Mouse (Mus musculus) left cerebral cortex, postnatal 25 days (tissue): ENCODE results near the gene Cdca7. TPM values are rescaled to one million over a fixed set of nuclear protein-coding genes. Genes with fewer than 3 reads are reported as not detected.

Experiments used
- DNase-seq, 2 experiments: peaks; one replicate each; pipeline ENCODE4 v3.0.0; 2022; ENCODE audit warnings: low spot score in 2 of 2, mixed read lengths in 1 of 2
- intact Hi-C: fragments of 180-260 bp; cut with DNase I; formaldehyde crosslinking; loops from one replicate; pipeline ENCODE4 v1.15.1; 2025
- total RNA-seq, 2 experiments: library from RNA; stranded (reverse); gene quantifications; 2 replicates each; pipeline ENCODE4 v1.2.3; 2021

Gene Cdca7
- total RNA-seq, result 1 to 10 TPM; 3.4 to 5.0 TPM

- DNase-seq, result peak; percentile 38 to 61
- intact Hi-C loops, result loop anchor here (5.0 kb wide), 1 partner anchor 801 kb away; no protein-coding TSS in a partner anchor
These were observed at the start of gene Cdca7 for GRCm38 (mm10) chr2:72475797-72476485. TSS of gene Cdca7 (plus strand) at chr2:72476159.

GRCm38 (mm10) chr2:72426776-72427175 lies 49.2 kb upstream of the Cdca7 start:
- DNase-seq, result peak; percentile 19 to 37
- intact Hi-C loops, result no loop called here

- intact Hi-C loops, result no loop called here
- DNase-seq, result no peak
These were observed 48.7 kb upstream of the Cdca7 start for GRCm38 (mm10) chr2:72427288-72427687.

GRCm38 (mm10) chr2:72438941-72439533 lies 36.9 kb upstream of the Cdca7 start:
- DNase-seq, result no peak
- intact Hi-C loops, result no loop called here

- peak in 1 of 2 experiments; percentile 18 for DNase-seq
- intact Hi-C loops, result no loop called here
These were observed 34.9 kb upstream of the Cdca7 start for GRCm38 (mm10) chr2:72441010-72441409.

GRCm38 (mm10) chr2:72442825-72443224 lies 33.1 kb upstream of the Cdca7 start:
- no peak for DNase-seq
- intact Hi-C loops, result no loop called here

GRCm38 (mm10) chr2:72443960-72444359 lies 32.0 kb upstream of the Cdca7 start:
- DNase-seq, result no peak
- intact Hi-C loops, result no loop called here

- no peak for DNase-seq
- intact Hi-C loops, result no loop called here
These were observed 29.9 kb upstream of the Cdca7 start for GRCm38 (mm10) chr2:72446106-72446505.

GRCm38 (mm10) chr2:72446615-72447014 lies 29.3 kb upstream of the Cdca7 start:
- intact Hi-C loops, result no loop called here
- no peak for DNase-seq

GRCm38 (mm10) chr2:72453563-72453962 lies 22.4 kb upstream of the Cdca7 start:
- intact Hi-C loops, result no loop called here
- no peak for DNase-seq

- no peak for DNase-seq
- intact Hi-C loops, result no loop called here
These were observed 19.8 kb upstream of the Cdca7 start for GRCm38 (mm10) chr2:72456189-72456588.

- no peak for DNase-seq
- intact Hi-C loops, result no loop called here
These were observed 11.5 kb upstream of the Cdca7 start for GRCm38 (mm10) chr2:72464376-72465014.

GRCm38 (mm10) chr2:72467604-72468003 lies 8.4 kb upstream of the Cdca7 start:
- DNase-seq, result no peak
- intact Hi-C loops, result no loop called here

GRCm38 (mm10) chr2:72471415-72472070 lies 4.4 kb upstream of the Cdca7 start:
- no peak for DNase-seq
- intact Hi-C loops, result no loop called here

GRCm38 (mm10) chr2:72474531-72475287 lies 1.2 kb upstream of the Cdca7 start:
- DNase-seq, result no peak
- intact Hi-C loops, result loop anchor here (5.0 kb wide), 1 partner anchor 803 kb away; no protein-coding TSS in a partner anchor

- no peak for DNase-seq
- intact Hi-C loops, result loop anchor here (5.0 kb wide), 1 partner anchor 802 kb away; no protein-coding TSS in a partner anchor
These were observed 549 bp upstream of the Cdca7 start for GRCm38 (mm10) chr2:72475423-72475796.

GRCm38 (mm10) chr2:72476486-72477211 lies 690 bp downstream of the Cdca7 start:
- intact Hi-C loops, result loop anchor here (5.0 kb wide), 1 partner anchor 801 kb away; no protein-coding TSS in a partner anchor
- no peak for DNase-seq

GRCm38 (mm10) chr2:72477221-72477620 lies 1.3 kb downstream of the Cdca7 start:
- DNase-seq, result no peak
- intact Hi-C loops, result loop anchor here (5.0 kb wide), 1 partner anchor 800 kb away; no protein-coding TSS in a partner anchor

GRCm38 (mm10) chr2:72478176-72478575 lies 2.2 kb downstream of the Cdca7 start:
- intact Hi-C loops, result loop anchor here (5.0 kb wide), 1 partner anchor 799 kb away; no protein-coding TSS in a partner anchor

More at GRCm38 (mm10) chr2:72478176-72478575, 2.2 kb downstream of the Cdca7 start:
- DNase-seq, result no peak
